Mouse (Mus musculus) frontal cortex, postnatal 36 days (tissue): ENCODE measurements around the gene Atad3a.

Experiments
- DNase-seq, 2 experiments: peaks; one replicate each; pipeline ENCODE4 v3.0.0; 2022; ENCODE audit warnings: low spot score in 2 of 2

Gene Atad3a

DNA sequence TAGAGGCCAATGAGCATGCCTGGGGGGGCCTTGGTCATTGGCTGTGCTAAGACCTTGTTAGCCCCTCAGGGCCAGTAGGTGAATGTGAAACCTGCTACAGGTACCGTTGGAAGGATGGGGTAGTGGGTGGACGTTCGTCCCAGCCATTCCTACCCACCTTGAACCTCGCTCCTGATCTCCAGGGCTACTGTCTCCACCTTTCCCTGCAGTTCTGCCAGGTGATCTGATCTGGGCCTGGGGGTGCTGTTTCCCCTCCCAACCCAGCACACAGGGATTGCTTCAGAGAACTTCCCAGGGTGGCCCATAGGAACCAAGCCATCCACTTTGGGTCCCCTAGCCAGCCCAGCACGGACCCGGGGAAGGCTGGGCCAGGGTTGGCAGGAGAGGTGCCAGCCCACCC lies 21.7 kb downstream of the Atad3a start:
- no peak for DNase-seq

DNA sequence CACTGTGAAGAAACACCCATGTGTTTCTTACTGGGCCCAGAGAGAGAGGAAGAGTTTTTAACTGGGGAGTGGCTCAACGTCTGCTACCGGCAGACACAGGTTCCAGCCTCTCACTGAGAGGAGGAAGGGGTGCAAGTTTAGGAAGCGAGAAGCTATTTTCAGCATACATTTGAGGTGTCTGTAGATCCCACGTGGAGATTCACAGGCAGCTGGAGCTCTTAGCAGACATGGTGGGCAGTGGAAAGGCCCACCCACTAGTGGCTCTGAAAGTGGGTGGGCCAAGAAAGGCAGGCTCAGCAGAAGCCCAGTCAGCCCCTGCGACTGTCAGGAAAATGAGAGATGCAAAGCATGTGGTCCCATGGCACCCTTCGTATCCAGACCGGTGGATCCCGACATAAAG lies 22.6 kb downstream of the Atad3a start:
- DNase-seq = peak in 1 of 2 experiments; percentile 73

DNA sequence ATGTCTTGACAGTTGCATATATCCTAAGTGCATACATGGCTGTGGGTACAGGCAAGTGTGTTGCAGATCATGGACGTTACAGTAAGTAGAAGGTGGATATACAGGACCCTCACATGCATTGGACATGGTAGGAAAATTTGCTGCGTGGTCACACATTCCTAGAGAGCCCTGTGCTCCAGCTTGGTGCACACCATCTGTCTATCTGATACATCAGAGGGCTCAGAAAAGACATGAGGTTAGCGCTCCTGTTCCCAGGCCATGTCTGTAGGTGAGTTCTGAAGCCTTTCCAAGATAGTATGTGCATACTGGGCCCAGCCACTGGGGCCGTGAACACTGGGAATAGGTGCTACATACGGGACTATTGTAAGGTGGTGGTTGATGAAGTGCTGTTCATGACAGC lies 24.5 kb downstream of the Atad3a start:
- DNase-seq = no peak

GRCm38 (mm10) chr4:155735788-155736187 lies 25.1 kb downstream of the Atad3a start:
- no peak for DNase-seq

DNA sequence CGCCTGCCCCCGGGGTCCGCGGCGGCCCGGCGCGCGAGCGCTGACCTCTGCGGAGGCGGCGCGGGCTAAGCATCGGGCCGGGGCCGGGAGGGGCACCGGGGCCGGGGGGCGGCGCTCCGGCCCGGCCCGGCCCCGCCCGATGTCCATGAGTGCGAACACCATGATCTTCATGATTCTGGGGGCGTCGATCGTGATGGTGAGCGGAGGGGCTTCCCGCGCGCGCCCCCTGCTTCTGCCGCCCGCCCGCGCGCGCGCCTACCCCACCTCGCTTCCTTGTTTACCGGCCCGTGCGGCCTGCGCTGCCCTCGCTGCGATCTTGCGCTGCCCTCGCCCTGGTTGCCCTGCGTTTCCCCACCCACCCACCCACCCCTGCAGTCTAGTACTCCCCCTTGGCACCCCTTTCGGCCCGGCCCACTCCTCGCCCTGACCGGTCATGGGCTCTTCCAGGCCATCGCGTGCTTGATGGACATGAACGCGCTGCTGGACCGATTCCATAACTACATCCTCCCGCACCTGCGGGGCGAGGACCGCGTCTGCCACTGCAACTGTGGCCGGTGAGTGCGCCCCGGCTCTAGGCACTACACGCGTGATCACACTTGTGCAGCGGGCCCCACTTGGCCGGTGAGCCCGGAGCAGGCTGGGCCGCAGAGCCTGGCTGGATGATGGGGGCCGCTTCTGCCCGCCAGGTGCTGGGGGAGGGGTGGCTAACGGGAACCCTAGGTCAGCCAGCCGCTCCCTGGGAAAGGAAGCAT lies 25.8 kb downstream of the Atad3a start:
- DNase-seq = peak in 1 of 2 experiments; percentile 30

DNA sequence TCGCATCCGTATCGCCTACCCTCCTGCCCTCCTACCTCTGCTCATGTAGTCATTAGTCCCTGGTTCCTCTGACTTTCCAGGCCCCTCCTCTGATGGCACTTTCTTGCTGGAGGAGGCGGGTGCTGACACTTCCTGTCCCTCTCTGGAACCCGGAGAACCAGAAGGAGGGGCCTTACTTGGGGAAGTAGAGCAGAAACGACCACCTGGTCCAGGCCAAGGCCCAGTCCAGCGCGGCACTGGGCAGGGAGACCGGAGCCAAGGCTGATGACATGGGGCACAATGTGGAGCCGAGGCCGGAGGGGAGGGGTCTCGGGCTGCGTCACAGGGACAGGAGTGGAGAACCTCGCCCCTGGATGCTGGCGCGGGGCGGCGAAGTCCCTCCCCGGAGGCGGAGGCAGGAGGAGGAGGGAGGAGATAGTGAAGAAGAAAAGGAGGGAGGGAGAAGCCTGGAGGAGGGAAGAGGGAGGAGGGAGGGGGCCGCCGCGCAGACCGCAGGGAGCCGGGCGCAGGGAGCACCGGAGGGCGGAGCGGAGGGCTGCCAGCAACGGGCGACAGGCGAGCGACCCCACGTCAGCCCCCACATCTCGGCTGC lies 26.4 kb downstream of the Atad3a start, which contains the start of gene Tmem240:
TSS of gene Tmem240 (plus strand) at position 451 of the 592 bp plus-strand sequence.
- DNase-seq = peak; percentile 89 to 90

DNA sequence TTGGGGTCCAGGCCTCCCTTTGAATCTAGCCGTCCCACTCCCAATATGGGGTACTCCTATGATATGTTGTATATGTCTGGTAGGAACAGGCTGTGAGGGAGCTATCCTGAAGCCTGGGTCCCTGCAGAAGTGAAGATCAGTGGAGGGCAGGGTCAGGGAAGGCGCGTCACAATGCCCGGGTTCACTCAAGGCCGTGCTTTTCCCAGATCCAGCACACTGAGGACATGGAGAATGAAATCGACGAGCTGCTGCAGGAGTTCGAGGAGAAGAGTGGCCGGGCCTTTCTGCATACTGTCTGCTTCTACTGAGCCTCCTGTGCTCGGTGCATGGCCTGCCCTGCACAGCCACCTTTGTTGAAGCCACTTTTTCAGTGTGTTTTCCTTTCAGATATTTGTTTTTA lies 27.6 kb downstream of the Atad3a start:
- no peak for DNase-seq

DNA sequence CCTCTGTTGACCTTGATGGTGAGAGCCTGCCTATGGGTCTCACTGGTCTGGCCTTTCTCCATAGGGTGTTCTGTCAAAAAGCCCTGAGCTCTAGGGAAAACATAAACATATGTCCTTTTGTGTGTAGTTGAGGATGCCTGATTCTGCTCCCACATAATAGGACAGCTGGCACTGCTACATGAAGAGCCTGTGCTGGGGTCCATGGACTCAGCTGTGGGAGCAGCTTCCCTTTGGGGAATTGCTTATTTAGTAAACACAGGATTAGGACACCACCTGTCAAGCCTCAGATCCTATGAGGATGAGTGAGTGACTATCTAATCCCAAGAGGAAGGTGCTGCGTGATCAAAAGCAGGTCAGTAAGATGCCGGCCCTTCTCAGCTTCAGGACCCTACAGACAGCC lies 32.9 kb downstream of the Atad3a start:
- no peak for DNase-seq

DNA sequence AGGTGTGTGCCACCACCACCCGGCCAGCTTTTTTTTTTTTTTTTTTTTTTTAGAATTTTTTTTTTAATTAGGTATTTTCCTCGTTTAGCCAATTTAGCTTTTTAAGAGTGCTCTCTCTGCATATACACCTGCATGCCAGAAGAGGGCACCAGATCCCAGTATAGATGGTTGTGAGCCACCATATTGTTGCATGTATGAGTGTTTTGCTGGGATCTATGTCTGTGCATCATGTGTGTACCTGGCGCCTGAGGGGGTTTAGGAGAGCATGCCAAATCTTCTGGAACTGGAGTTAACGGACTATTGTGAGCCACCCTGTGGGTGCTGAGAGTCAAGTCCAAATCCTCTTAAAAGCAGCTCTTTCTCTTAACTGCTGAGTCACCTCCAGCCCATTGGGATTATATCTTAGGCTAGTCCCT lies 39.2 kb downstream of the Atad3a start:
- DNase-seq = no peak

DNA sequence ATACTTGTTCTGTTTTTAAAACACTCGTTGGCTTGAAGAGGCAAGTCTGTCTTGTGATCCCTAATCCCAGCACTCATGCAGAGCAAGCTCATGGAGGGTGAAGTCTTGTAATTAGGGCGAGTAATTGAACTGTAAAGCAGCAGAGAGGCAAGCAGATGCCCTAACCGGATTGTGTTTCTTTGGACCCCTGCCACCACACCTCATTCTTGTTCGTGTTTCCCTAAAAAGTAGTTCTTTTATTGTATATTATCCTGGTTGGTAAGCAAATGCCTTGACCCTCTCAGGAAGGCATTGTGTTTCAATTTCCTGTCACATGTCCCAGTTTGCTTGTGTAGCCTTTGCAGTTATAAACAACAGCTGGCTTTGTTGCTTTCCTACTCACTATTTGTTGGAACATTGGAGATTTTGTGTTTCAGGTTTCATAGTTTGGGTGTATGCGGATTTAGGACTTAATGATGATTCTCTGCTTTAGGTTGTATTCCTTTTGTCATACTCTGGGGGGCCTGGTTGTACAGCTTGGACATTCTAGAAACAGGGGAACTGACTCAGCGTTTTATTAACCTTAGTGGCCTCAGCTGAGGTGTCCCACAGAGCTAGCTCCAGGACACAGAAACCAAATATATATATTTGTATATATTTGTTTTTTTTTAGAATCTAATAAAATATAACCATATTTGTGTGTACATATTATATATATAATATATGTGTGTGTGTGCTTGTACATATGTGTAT lies 50.2 kb downstream of the Atad3a start:
- DNase-seq = no peak

DNA sequence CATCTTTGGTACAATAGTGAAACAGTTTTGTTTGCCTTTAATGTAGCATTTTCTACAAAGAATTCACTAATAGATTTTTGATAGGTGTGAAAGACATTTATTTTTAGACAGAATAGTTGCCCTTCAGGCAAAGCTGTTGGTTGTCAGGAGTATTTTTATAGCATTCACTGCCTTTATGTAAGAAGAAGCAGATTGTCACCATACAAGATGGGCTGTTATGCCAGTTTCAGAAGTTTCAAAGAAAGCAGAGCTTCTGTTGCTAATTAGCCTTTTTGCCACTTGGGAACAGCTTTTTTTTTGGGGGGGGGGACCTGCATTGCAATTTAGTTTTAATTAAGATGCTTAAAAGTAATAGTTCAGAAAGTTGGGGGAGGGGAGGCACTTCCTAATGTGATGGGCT lies 51.9 kb downstream of the Atad3a start:
- no peak for DNase-seq

- DNase-seq = no peak
Measured at GRCm38 (mm10) chr4:155708582-155708981, 52.3 kb downstream of the Atad3a start.

DNA sequence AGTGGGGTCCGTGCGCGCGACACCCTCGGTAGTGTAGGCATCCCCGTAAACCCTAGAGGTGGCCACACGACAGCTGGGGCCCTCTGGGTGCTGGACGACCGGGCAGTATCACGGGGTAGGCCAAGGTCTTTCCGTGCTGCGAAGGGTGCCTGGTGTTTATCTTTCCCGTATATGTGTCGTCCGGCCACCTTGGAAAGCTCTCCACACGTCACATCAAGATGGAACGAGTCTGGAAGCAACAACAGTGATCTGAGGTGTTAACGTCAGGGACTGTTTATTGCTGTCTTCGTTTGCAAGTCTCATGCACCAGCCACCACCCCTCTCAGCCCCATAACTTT lies 55.3 kb downstream of the Atad3a start:
- DNase-seq = no peak

DNA sequence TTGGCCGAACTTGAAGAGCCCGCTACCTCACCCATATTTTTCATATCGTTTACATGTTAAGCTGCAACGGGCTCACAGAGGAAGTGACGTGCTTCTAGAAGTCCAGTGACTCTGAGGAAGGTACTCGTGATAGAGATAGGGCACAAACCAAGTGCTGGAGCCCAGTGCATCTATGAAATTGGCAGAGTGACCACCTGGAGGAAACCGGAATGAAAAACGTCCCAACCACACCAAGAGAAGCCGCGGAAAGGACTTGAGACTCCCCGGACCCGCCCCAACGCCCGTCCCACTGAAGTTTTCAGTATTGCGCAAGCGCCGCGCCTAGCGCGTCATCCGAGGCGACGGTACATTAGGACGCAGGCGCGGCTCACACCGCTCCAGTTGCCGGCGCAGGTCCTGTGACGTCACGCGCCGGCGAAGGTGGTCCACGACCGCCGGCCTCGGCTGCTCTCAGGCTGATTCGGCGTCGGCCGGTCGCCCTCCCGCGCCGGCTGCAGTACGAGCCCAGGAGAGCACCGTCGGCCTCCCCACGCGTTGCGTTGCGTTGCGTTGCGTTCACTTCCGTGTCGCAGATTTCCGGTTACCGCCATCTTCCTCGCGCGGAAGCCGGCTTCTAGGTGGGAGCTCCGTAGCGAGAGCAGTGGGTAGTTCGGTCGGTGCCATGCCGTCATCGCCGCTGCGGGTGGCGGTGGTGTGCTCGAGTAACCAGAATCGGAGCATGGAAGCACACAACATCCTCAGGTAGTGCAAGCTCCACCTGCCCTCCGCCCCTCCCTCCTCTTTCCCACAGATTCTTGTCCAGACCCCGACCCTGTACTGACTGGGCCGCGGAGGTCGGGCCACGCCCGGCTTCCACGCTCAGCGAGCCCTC lies 55.9 kb downstream of the Atad3a start, which contains the start of gene Ssu72:
TSS of gene Ssu72 (plus strand) at position 80 of the 871 bp plus-strand sequence.
- DNase-seq = peak; percentile 95

DNA sequence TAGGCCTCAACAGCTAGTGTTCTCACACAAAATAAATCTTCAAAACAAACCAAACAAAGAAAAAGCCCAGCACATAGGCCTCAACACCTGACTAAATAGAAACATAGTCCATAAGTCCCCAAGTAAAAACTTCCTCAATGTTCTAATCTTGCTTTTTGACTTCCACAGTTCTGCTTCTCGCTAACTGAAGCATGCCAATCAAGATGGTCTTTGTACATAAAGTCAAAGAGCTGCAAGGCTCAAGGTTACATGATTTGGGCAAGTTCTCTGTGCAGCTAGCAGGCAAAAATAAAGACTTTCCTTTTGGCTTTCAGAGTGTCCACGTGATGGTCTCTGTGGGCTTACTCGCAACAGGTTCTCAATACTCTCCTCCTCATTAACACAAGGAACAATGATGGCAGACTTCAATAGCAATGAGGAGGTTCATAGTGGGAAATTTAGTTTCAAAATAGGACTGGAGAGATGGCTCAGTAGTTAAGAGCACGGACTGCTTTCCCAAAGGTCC lies 57.4 kb downstream of the Atad3a start:
- DNase-seq = no peak

DNA sequence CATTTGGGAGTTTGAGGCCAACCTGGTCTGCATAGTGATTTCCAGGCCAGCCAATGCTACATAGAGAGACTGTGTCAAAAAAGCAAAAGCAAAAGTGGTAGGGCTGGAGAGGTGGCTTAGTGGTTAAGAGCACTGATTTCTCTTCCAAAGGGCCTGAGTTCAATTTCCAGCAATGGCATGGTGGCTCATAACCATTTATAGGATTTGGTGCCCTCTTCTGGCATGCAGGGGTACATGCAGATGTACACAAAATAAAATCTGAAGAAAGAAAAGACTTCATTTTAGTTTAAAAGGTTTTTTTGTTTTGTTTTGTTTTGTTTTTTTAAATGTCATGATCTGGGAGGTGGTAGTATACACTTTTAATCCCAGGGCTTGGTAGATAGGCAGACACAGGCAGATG lies 60.5 kb downstream of the Atad3a start:
- DNase-seq = no peak

- no peak for DNase-seq
Measured at GRCm38 (mm10) chr4:155696261-155697255, 64.3 kb downstream of the Atad3a start.

DNA sequence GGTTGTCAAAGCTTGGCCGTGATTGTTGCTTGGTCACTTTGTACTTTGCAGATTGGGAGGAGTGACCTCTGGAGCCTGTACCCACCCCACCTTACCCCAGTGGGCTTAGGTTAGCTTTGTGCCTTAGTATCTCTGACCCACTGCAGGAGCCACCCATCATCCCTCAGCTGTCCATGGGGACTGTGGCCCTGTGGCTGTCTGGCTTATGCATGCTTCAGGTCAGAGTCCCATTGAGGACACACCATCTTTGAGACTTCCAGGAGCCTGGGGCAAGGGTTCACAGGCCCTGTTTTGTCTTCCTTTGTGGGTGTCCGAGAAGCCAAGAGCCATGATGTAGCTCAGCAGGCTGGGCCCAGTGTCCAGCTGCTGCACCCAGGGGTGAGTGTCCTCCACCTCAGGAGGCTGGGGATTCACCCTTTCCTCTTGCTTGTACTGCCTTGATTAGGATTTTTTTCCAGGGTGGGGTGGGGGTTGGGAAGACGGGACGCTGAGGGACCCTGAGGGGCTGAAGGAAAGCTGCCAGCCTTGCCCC lies 65.3 kb downstream of the Atad3a start:
- peak in 1 of 2 experiments; percentile 7 for DNase-seq

DNA sequence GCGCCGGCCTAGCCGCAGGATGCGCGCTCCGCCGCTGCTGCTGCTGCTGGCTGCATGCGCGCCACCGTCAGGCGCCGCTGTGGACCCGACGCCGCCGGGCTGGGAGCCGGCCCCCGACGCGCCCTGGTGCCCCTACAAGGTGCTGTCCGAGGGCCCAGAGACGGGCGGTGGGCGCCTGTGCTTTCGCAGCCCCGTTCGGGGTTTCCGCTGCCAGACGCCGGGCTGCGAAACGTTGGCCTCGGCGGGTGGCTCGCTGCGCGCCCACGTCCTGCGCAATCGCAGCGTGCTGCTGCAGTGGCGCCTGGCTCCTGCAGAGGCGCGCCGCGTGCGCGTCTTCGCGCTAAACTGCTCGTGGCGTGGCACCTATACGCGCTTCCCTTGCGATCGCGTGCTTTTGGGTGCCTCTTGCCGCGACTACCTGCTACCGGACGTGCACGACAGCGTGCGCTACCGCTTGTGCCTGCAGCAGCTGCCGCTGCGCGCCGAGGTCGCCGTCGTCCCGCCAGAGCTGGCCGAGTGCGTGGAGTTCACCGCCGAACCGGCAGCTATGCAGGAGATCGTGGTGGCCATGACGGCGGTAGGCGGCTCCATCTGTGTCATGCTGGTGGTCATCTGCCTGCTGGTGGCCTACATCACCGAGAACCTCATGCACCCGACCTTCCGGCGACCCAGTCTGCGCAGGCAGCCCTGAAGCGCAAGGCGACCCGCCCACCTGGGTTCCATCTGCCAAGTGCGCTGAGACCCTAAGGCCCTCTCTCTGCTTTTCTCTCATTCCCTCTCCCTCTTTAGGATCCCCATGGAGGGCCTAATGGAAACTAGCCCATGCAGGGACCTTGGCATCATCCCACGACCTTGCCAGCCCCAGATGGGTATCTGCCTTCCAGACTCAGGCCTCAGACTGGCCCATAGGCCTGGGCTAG lies 66.2 kb downstream of the Atad3a start:
- peak; percentile 79 to 87 for DNase-seq
